Mouse (Mus musculus) embryonic facial prominence, embryonic 11.5 days (tissue): ENCODE results near the gene G430095P16Rik. TPM values are rescaled to one million over a fixed set of nuclear protein-coding genes. Genes with fewer than 3 reads are reported as not detected.

Source experiments
- ATAC-seq: fragments of 200-750 bp; cut with Nextera tagmentation; replicated peaks from 2 replicates; pipeline ENCODE4 v1.8.0; 2017; ENCODE audit warnings: low read depth; ENCODE audit not compliant: insufficient number of reproducible peaks, low FRiP score, low TSS enrichment
- DNase-seq: peaks from one replicate; pipeline ENCODE4 v3.0.0-alpha.2; 2015; ENCODE audit warnings: low spot score
- H3K27ac ChIP-seq: fragments of 300-500 bp; sonication (generic); replicated peaks from 2 replicates; pipeline ENCODE4 v1.5.1; 2014; ENCODE audit warnings: mild to moderate bottlenecking, low read depth, low read length, control low read depth
- H3K27me3 ChIP-seq: fragments of 300-500 bp; sonication (generic); 2 replicates; pipeline ENCODE4 v1.6.1; 2014; ENCODE audit warnings: mild to moderate bottlenecking, low read length, moderate library complexity, mixed read lengths; ENCODE audit not compliant: control insufficient read depth, insufficient read depth
- H3K36me3 ChIP-seq: fragments of 300-500 bp; sonication (generic); replicated peaks from 2 replicates; pipeline ENCODE4 v1.6.1; 2014; ENCODE audit warnings: low read depth, mild to moderate bottlenecking, low read length, moderate library complexity, mixed read lengths; ENCODE audit not compliant: control insufficient read depth, insufficient read depth
- H3K4me1 ChIP-seq: fragments of 300-500 bp; sonication (generic); 2 replicates; pipeline ENCODE4 v1.6.1; 2014; ENCODE audit warnings: low read length, mixed read lengths; ENCODE audit not compliant: control insufficient read depth, insufficient read depth
- H3K4me2 ChIP-seq: fragments of 300-500 bp; sonication (generic); 2 replicates; pipeline ENCODE4 v1.6.1; 2014; ENCODE audit warnings: low read depth, mild to moderate bottlenecking, control low read depth, low read length, moderate library complexity
- H3K4me3 ChIP-seq: fragments of 300-500 bp; sonication (generic); 2 replicates; pipeline ENCODE4 v1.5.1; 2014; ENCODE audit warnings: low read depth, low read length, control low read depth
- H3K9ac ChIP-seq: fragments of 300-500 bp; sonication (generic); replicated peaks from 2 replicates; pipeline ENCODE4 v1.6.1; 2014; ENCODE audit warnings: mild to moderate bottlenecking, control low read depth, low read length
- H3K9me3 ChIP-seq: fragments of 300-500 bp; sonication (generic); replicated peaks from 2 replicates; pipeline ENCODE4 v1.6.1; 2016; ENCODE audit warnings: mild to moderate bottlenecking, low read length, inconsistent platforms, mixed read lengths; ENCODE audit not compliant: control insufficient read depth
- WGBS: fragments of 180-500 bp; shearing (Covaris S2); extraction: QIAGEN DNeasy Blood & Tissue Kit; methylation state at CpG from one replicate; pipeline ENCODE4 v1.1.7; 2014; 5-methylcytosine and 5-hydroxymethylcytosine counted together
- polyA plus RNA-seq: library from polyadenylated mRNA; unstranded; fragments of >200 nt; fragmentation: Nextera tagmentation; extraction: Ambion mirVana; gene quantifications from 2 replicates; pipeline ENCODE4 v1.2.1, GENCODE M21; 2014

Gene G430095P16Rik
- polyA plus RNA-seq, 1 experiment from 2014 or later: 3.6 TPM

DNA sequence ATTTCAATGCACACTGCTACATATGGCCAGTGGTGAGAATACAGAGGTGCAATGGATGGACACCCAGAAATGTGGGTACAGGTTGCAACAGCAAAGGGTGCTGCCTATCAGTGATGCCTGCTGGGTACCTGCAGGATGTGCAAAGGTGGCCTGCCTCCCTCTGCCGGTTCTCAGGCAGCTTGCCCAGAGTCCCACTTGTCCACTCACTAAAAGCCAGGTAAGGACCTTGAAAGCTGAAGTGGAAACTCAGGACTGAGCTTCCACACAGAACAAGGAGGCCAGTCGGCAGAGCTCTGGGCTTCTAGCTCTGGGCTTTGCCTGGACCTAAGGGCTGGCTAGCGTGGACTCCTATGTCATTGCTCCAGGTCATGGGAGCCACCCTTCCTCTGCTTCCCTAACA lies 11.5 kb upstream of the G430095P16Rik start:
- peaks cover 47% of the 10 kb centered on the region for H3K4me1 ChIP-seq

DNA sequence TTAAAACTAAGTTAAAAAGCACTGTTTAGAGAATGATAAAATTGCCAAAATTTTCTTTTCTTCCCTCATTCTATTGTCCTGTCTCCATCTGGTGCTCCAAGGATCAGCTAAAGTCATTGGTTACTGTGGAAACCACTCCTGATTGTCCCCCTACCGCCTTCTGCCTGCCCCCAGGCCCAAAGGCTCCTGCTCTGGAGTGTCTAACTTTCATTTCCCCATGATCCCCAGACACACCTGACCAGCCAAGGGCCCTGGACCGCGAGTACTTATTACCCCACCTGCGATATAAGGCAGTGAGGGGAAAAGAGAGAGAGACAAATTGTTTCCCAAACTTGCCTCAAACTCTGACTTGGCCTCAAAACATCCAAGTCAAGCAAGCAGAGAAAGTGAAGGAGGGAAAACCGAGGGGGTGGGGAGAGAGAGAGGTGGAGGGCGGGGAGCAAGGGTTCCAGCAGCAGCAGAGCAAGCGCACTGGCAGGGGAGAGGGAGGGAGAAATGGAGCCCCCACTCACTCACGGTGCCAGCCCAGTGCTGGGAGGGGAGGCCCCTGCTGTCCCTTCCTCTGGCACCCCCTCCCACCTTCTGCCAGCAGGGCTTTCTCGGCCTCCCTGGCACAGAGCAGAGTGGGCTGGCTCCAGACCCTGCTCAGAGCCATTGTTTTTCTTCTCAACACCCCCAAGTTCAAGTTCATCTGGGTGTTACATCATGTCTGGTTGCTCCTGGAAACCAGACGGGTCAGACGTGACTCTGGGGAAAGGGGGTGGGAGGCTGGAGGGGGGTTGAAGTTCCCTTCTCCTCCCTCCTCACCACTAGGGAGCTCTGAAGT lies 10.7 kb upstream of the G430095P16Rik start:
- peak overlapping the region; percentile 8; the same call in 1 of the 2 replicates for H3K4me2 ChIP-seq
- 18% methylated on average over 11 of the region's 11 CpGs for WGBS
- ATAC-seq: peak; percentile 78

More for the DNA sequence above, 11.5 kb upstream of the G430095P16Rik start:
- peak overlapping the region; percentile 84 for H3K27ac ChIP-seq
- 48% methylated on average over 3 of the region's 3 CpGs for WGBS
- peaks cover 56% of the 10 kb centered on the region for H3K27me3 ChIP-seq
- H3K4me2 ChIP-seq: no peak overlapping the region
- DNase-seq: no peak
- no peak overlapping the region; the same call in 1 of the 2 replicates for H3K9ac ChIP-seq
- H3K36me3 ChIP-seq: no peaks in the 10 kb centered on the region
- no peak for ATAC-seq
- H3K4me3 ChIP-seq: no peak overlapping the region
- no peaks in the 10 kb centered on the region for H3K9me3 ChIP-seq

DNA sequence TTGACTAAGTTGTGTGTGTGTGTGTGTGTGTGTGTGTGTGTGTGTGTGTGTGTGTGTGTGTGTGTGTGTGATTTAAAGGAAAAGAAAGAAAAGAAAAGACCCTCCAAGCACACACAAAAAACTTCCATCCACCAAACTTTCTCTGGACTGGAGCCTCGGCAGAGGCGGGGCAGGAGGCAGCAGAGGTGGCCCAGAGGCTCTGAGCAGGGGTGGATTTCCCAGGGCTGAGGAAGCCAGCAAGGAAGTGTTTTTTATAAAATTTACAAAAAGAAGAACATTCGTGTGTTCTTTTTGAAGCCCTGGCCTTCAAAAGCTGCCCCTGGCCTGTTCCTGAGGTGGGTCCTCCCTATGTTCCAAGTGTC lies 10.1 kb upstream of the G430095P16Rik start:
- no peak for DNase-seq
- Histone ChIP-seq H3K27ac (peak overlapping the region; percentile 84), H3K4me3 (no peak overlapping the region), H3K4me1 (peaks cover 36% of the 10 kb centered on the region), H3K9me3 (no peaks in the 10 kb centered on the region), H3K36me3 (no peaks in the 10 kb centered on the region), H3K27me3 (peaks cover 53% of the 10 kb centered on the region), H3K9ac (peak overlapping the region; percentile 28), H3K4me2 (no peak overlapping the region)
- WGBS: 17% methylated on average over 3 of the region's 3 CpGs
- no peak for ATAC-seq

More for the DNA sequence above, 10.7 kb upstream of the G430095P16Rik start:
- Histone ChIP-seq H3K36me3 (no peaks in the 10 kb centered on the region), H3K9ac (peak overlapping the region; percentile 19), H3K27me3 (peaks cover 55% of the 10 kb centered on the region), H3K4me1 (peaks cover 42% of the 10 kb centered on the region), H3K9me3 (no peaks in the 10 kb centered on the region), H3K27ac (peak overlapping the region; percentile 84), H3K4me3 (no peak overlapping the region)
- peak; percentile 86 for DNase-seq

DNA sequence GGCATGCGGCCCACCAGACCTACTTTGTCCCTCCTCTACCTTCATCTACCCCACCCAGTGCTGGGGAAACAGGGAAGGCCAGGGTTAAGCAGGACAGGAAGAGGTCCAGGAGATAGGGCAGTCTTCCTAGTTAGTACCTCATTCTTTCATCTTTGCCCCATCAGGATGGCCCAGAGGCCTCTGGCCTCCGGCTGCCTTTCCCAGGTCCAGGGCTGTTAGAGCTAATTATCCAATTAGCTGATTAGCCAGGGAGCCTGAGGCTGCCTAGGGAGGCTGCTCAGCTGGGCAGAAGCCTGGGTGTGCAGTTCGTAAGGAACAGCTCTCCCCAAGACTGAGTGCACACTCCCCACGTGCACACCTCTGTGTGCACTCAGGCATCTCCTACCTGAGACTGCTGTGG lies 9.4 kb upstream of the G430095P16Rik start:
- WGBS: 30% methylated on average over 4 of the region's 4 CpGs
- H3K9me3 ChIP-seq: no peaks in the 10 kb centered on the region

DNA sequence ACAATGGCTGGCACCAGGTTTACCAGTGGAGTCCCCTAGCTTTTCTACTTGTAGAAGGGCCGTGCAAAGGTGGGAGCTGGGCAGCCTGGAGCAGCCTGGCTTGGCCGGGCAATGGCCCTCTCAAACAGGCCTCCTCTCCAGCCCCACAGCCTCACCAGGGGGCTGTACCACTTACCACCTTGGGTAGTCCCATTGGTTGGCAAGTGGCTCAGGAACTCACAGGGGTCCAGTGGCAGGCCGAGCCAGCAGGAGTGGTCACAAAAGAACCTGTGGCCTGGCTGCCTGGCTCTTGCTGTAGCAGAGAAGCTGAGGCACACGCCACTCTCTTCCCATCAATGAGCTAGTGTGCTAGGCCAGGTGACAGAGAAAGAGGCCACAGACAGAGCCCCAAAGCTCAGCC lies 8.6 kb upstream of the G430095P16Rik start:
- Histone ChIP-seq H3K27me3 (peaks cover 46% of the 10 kb centered on the region), H3K9ac (peak overlapping the region; percentile 18)

More for the DNA sequence above, 9.4 kb upstream of the G430095P16Rik start:
- no peak for ATAC-seq
- peaks cover 31% of the 10 kb centered on the region for H3K4me1 ChIP-seq
- peak overlapping the region; percentile 84 for H3K27ac ChIP-seq
- DNase-seq: no peak
- H3K36me3 ChIP-seq: no peaks in the 10 kb centered on the region
- no peak overlapping the region for H3K4me2 ChIP-seq
- no peak overlapping the region for H3K4me3 ChIP-seq
- peaks cover 49% of the 10 kb centered on the region for H3K27me3 ChIP-seq
- H3K9ac ChIP-seq: peak overlapping the region; percentile 34

DNA sequence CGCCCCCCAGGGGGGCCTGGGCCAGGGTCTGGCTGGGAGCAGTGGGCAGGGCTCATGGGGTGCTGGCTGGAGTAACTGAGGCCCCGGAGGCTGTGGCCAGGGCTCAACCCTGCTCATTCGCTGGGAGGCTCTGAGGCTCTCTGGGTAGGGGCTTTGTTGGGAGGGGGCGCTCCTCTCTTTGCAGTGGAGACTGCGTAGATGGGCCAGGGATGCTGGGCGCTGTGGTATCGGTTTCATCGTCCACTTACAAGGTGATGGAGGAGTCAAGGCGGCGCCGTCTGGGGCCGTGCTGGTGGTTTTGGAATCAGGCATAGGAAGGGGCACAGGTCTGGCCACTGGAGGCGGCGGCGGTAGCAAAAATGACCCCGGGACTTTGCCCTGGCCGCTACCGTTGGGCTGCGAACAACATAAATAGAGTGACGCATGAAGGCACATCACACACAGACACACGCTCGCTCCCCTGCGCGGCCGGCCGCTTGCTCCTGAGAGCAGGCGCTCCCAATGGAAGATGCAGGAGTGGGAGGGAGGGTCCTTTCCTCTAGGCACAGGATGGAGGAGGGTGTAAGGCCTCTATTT lies 6.8 kb upstream of the G430095P16Rik start:
- Histone ChIP-seq H3K27me3 (peaks cover 48% of the 10 kb centered on the region), H3K36me3 (no peaks in the 10 kb centered on the region), H3K4me3 (no peak overlapping the region), H3K4me2 (peak overlapping the region; percentile 11; the same call in 1 of the 2 replicates), H3K4me1 (peaks cover 27% of the 10 kb centered on the region), H3K27ac (no peak overlapping the region), H3K9me3 (no peaks in the 10 kb centered on the region), H3K9ac (no peak overlapping the region)
- DNase-seq: peak; percentile 52
- WGBS: 5% methylated on average over 27 of the region's 27 CpGs
- ATAC-seq: no peak

More for the DNA sequence above, 8.6 kb upstream of the G430095P16Rik start:
- no peak for DNase-seq
- no peak overlapping the region for H3K4me3 ChIP-seq
- H3K4me2 ChIP-seq: no peak overlapping the region
- H3K36me3 ChIP-seq: no peaks in the 10 kb centered on the region
- ATAC-seq: no peak
- H3K9me3 ChIP-seq: no peaks in the 10 kb centered on the region
- peak overlapping the region; percentile 62; the same call in 1 of the 2 replicates for H3K27ac ChIP-seq
- H3K4me1 ChIP-seq: peaks cover 27% of the 10 kb centered on the region
- 52% methylated on average over 4 of the region's 4 CpGs for WGBS

DNA sequence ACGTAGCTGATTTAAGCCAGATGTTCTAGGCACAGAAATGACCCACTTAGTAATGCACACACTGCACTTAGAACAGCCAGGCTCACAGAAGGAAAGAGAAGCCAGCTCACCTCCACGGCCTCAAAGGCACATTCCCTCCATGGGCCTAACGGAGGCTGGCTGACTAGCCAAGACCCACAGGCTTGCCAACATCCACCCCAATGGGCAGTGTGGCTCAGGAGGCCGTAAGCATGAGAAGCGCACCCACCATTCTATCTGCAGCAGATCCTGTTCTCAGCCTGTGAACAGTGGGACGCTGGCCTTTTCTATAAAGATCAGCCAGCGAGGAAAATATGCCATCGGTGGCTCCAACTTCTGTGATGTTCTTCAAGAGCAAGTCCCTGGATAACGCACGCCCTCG lies 6.0 kb upstream of the G430095P16Rik start:
- Histone ChIP-seq H3K27ac (0 out of 2 replicates have a peak overlapping the region, but pooled peaks have one; percentile 4), H3K9me3 (no peaks in the 10 kb centered on the region), H3K4me1 (peaks cover 22% of the 10 kb centered on the region), H3K4me3 (no peak overlapping the region), H3K27me3 (peaks cover 45% of the 10 kb centered on the region), H3K9ac (no peak overlapping the region), H3K36me3 (no peaks in the 10 kb centered on the region), H3K4me2 (no peak overlapping the region)
- ATAC-seq: no peak
- 77% methylated on average over 11 of the region's 11 CpGs for WGBS
- peak; percentile 72 for DNase-seq

DNA sequence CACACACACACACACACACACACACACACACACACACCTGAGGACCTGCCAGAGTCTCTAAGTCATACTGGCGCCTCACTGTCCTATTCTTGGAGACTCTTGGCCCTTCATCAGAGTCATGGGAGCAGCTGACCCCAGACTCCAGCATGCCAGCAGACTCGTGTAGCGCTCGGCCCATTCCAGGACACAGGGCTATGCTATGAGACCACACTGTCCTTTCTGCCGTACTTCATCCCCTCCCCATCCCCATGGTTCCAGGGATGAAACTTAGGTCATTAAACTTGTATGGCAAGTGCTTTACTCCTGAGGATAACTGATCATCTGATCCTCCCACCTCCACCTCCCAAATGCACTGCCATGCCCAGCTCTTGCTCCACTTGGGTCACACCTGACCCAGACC lies 4.3 kb upstream of the G430095P16Rik start:
- H3K27me3 ChIP-seq: peaks cover 41% of the 10 kb centered on the region
- no peak for ATAC-seq

More for the DNA sequence above, 4.3 kb upstream of the G430095P16Rik start:
- Histone ChIP-seq H3K4me2 (no peak overlapping the region), H3K9me3 (no peaks in the 10 kb centered on the region), H3K27ac (no peak overlapping the region), H3K36me3 (no peaks in the 10 kb centered on the region), H3K9ac (no peak overlapping the region), H3K4me3 (no peak overlapping the region), H3K4me1 (peaks cover 25% of the 10 kb centered on the region)
- WGBS: 86% methylated on average over 5 of the region's 5 CpGs
- DNase-seq: no peak
